21 mouse cellular contexts compared by ENCODE assay signal in genomic region chr1:131824528-131825181, GRCm38 (mm10). TPM values are rescaled to one million over a fixed set of nuclear protein-coding genes. Genes with fewer than 3 reads are reported as not detected.
"Had no signal": no experiment of that assay in that cellular context is flagged by ENCODE, and none has a peak within 500 bp of the region (broad histone marks: within the 10 kb centered on the region; RNA-seq: fewer than 3 reads in every experiment).

No protein-coding gene starts in this region.

- DNase-seq: kidney, adult 11 months; kidney, adult 8-10 months; kidney, postnatal 10 days; kidney, postnatal 4 days; layer of hippocampus, adult 9-11 months; liver; liver, embryonic 13.5 days; lung, embryonic 14.5 days; midbrain, embryonic 14.5 days; right cerebral cortex, adult 18-20 months; right cerebral cortex, postnatal 14 days; right cerebral cortex, postnatal 4 days had no signal

- H3K4me3 ChIP-seq: kidney, embryonic 15.5 days; limb, embryonic 10.5 days; limb, embryonic 13.5 days; liver, embryonic 13.5 days; midbrain, embryonic 10.5 days; neural tube, embryonic 12.5 days; neural tube, embryonic 15.5 days; stomach, embryonic 15.5 days had no signal

- H3K9me3 ChIP-seq: kidney, embryonic 15.5 days; limb, embryonic 10.5 days; limb, embryonic 13.5 days; liver, embryonic 13.5 days; midbrain, embryonic 10.5 days; neural tube, embryonic 12.5 days; neural tube, embryonic 15.5 days; stomach, embryonic 15.5 days had no signal

- H3K27me3 ChIP-seq: kidney, embryonic 15.5 days; limb, embryonic 13.5 days; neural tube, embryonic 12.5 days; neural tube, embryonic 15.5 days; stomach, embryonic 15.5 days had no signal

- H3K27ac ChIP-seq: kidney, embryonic 15.5 days; limb, embryonic 10.5 days; limb, embryonic 13.5 days; liver, embryonic 13.5 days; macrophage; midbrain, embryonic 10.5 days; neural tube, embryonic 12.5 days; neural tube, embryonic 15.5 days; stomach, embryonic 15.5 days had no signal

- H3K36me3 ChIP-seq: kidney, embryonic 15.5 days; limb, embryonic 10.5 days; limb, embryonic 13.5 days; liver, embryonic 13.5 days; midbrain, embryonic 10.5 days; neural tube, embryonic 12.5 days; neural tube, embryonic 15.5 days; stomach, embryonic 15.5 days had no signal

- H3K4me2 ChIP-seq: kidney, embryonic 15.5 days; limb, embryonic 13.5 days; liver, embryonic 13.5 days; lung, embryonic 14.5 days; neural tube, embryonic 12.5 days; neural tube, embryonic 15.5 days; stomach, embryonic 15.5 days had no signal

- H3K9ac ChIP-seq: kidney, embryonic 15.5 days; limb, embryonic 13.5 days; liver, embryonic 13.5 days; lung, embryonic 14.5 days; neural tube, embryonic 12.5 days; neural tube, embryonic 15.5 days; stomach, embryonic 15.5 days had no signal

- ATAC-seq: lung, postnatal 0 days had no signal

RNA-seq across cellular contexts. Expression of gene Pm20d1, which starts 27.5 kb away (rescaled TPM):
- polyA plus RNA-seq: macrophage had no signal
